Mouse (Mus musculus) small intestine, adult 2 months (tissue): Measurements from ENCODE around the gene Lrba. TPM values are rescaled to one million over a fixed set of nuclear protein-coding genes. Genes with fewer than 3 reads are reported as not detected.
A peak's percentile ranks its signal among the peaks of the same experiment; 100 is the strongest.

Experiments
- H3K27ac ChIP-seq: fragments of 200-500 bp; 2 replicates; pipeline ENCODE4 v1.5.1; 2012; ENCODE audit warnings: low read depth, low read length, control low read depth, inconsistent platforms; ENCODE audit not compliant: insufficient read depth
- H3K27me3 ChIP-seq: fragments of 200-500 bp; 2 replicates; pipeline ENCODE4 v1.6.1; 2012; ENCODE audit warnings: mild to moderate bottlenecking, moderate library complexity, low read length, inconsistent platforms; ENCODE audit not compliant: control insufficient read depth, insufficient read depth
- H3K36me3 ChIP-seq: fragments of 200-500 bp; 2 replicates; pipeline ENCODE4 v1.6.1; 2012; ENCODE audit warnings: mild to moderate bottlenecking, low read length, control low read depth, inconsistent platforms; ENCODE audit not compliant: control insufficient read depth, insufficient read depth
- H3K4me1 ChIP-seq: fragments of 200-500 bp; 2 replicates; pipeline ENCODE4 v1.6.1; 2012; ENCODE audit warnings: low read length, inconsistent platforms, mixed read lengths; ENCODE audit not compliant: control insufficient read depth, insufficient read depth, insufficient read length
- H3K4me3 ChIP-seq: fragments of 200-500 bp; 2 replicates; pipeline ENCODE4 v1.5.1; 2012; ENCODE audit warnings: low read depth, mild to moderate bottlenecking, control low read depth, inconsistent platforms, low read length, moderate library complexity
- CTCF ChIP-seq: fragments of 200-500 bp; IDR thresholded peaks from 2 replicates; pipeline ENCODE4 v1.5.1; 2012; ENCODE audit warnings: low read depth, mild to moderate bottlenecking, control low read depth, inconsistent platforms, low read length, moderate library complexity, mixed read lengths; ENCODE audit not compliant: insufficient replicate concordance, insufficient read length; ENCODE audit errors: extremely low read depth
- POLR2A ChIP-seq: fragments of 200-500 bp; IDR thresholded peaks from 2 replicates; pipeline ENCODE4 v1.6.1; 2012; ENCODE audit warnings: low read depth, mild to moderate bottlenecking, control low read depth, inconsistent platforms, low read length, moderate library complexity
- WGBS: fragments of 180-500 bp; shearing (Covaris S2); methylation state at CpG from one replicate; pipeline ENCODE4 v1.1.7; 2018; 5-methylcytosine and 5-hydroxymethylcytosine counted together
- polyA plus RNA-seq: library from polyadenylated mRNA; depleted of rRNA; stranded (reverse); fragments of >200 nt; gene quantifications from 2 replicates; pipeline ENCODE4 v1.2.3, GENCODE M21; 2012

Lrba gene
- polyA plus RNA-seq, 1 experiment: 41.1 TPM

GRCm38 (mm10) chr3:86693553-86693952, 469.1 kb downstream of the Lrba start:
- Histone ChIP-seq H3K27ac (no peak overlapping the region), H3K36me3 (no peaks in the 10 kb centered on the region), H3K4me3 (no peak overlapping the region), H3K4me1 (no peaks in the 10 kb centered on the region), H3K27me3 (no peaks in the 10 kb centered on the region)
- TF ChIP-seq POLR2A (no peak), CTCF (no peak)
- WGBS: 83% methylated on average over 7 of the region's 7 CpGs

DNA sequence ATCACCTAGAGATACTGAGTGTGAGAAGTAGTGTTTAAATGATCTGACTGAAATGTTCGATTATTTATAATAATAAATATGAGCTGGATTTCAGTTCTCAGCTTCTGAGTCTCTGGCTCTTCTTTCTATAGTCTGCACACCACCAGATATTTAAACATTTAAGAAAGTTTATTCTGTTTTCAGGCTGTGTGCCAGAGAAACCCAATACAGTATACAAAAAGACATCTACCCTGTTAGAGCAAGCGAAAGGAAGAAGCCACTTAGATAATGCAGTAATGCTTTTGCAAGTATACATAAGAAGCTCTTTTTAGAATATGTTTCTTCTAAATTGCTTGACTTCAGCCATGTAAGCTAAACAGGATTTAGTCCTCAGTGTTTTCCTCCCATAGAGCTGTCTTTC, 474.5 kb downstream of the Lrba start:
- Histone ChIP-seq H3K27ac (no peak overlapping the region), H3K36me3 (no peaks in the 10 kb centered on the region), H3K27me3 (no peaks in the 10 kb centered on the region), H3K4me1 (no peaks in the 10 kb centered on the region), H3K4me3 (no peak overlapping the region)
- no peak for TF ChIP-seq POLR2A
- 79% methylated on average over 2 of the region's 2 CpGs for WGBS

DNA sequence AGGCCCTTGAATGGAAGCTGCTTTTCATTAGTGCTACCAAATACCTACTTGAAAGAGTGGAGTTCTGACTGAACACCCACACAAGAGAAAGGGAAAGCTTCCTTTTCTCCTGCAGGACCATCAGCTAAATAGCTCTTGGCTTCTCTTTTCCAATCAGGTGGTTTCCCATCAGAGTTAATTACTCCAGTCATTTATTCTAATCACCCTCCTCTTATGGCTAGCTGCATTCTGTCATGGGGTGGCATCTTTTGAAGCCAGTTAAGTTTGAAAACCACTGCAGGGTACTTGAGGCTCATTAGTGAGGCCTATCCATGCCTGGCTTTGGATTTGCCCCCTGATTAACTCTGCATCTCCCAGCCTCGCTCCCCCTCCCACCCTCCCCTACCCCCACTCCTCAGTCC, 476.7 kb downstream of the Lrba start:
- Histone ChIP-seq H3K27me3 (no peaks in the 10 kb centered on the region), H3K4me1 (no peaks in the 10 kb centered on the region), H3K27ac (no peak overlapping the region), H3K36me3 (no peaks in the 10 kb centered on the region), H3K4me3 (no peak overlapping the region)
- TF ChIP-seq POLR2A: no peak
- TF ChIP-seq CTCF: no peak
- WGBS: 74% methylated on average over 1 of the region's 1 CpGs

DNA sequence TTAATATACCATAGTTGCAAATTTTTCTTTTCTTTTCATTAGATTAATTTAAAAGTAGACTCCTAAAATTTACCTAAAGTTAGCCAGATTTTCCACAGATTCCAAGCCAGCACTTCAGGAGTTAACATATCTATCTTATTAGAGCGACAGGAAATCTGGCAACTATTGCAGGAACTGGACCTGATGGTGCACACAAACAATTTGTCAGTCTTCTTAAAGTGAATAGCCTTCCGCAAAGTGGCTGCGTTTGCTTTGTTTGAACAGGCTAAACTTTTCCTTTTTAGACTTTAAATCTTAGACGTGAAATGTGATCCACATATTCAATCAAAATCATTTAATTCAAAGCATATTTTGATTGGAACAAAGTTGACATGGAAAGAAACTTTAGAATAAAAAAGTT, 485.0 kb downstream of the Lrba start:
- Histone ChIP-seq H3K4me1 (no peaks in the 10 kb centered on the region), H3K27ac (no peak overlapping the region), H3K36me3 (no peaks in the 10 kb centered on the region), H3K4me3 (no peak overlapping the region), H3K27me3 (no peaks in the 10 kb centered on the region)
- 46% methylated on average over 4 of the region's 4 CpGs for WGBS
- TF ChIP-seq POLR2A: no peak

- 78% methylated on average over 1 of the region's 1 CpGs for WGBS
- Histone ChIP-seq H3K27ac (no peak overlapping the region), H3K4me1 (no peaks in the 10 kb centered on the region), H3K27me3 (no peaks in the 10 kb centered on the region), H3K36me3 (peaks cover 5% of the 10 kb centered on the region; the same call in 1 of the 2 replicates), H3K4me3 (no peak overlapping the region)
- no peak for TF ChIP-seq POLR2A
- TF ChIP-seq CTCF: no peak
Measured at GRCm38 (mm10) chr3:86711530-86711929, 487.1 kb downstream of the Lrba start.

DNA sequence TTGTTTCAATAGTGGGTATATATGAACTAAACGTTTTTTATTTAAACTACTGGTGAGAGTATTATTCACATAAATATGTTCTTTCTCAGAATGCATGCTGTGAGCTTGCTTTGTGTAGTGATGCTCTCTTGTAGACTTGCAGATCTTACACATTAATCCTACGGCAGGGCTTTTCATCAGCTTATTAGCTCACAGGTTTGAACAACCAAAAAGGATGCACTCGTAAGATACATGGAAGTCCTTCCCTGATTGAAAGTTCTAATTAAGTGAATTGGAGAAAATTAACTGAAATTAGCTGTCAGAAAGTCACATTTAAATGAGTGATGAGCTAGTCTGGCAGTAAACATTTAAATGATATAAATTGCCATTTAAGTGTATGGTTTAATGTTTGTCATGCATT, 488.3 kb downstream of the Lrba start:
- Histone ChIP-seq H3K4me3 (no peak overlapping the region), H3K27ac (no peak overlapping the region), H3K36me3 (peaks cover 5% of the 10 kb centered on the region; the same call in 1 of the 2 replicates), H3K27me3 (no peaks in the 10 kb centered on the region), H3K4me1 (no peaks in the 10 kb centered on the region)
- WGBS: 76% methylated on average over 3 of the region's 3 CpGs
- no peak for TF ChIP-seq POLR2A
- TF ChIP-seq CTCF: no peak

GRCm38 (mm10) chr3:86714446-86714845, 490.0 kb downstream of the Lrba start:
- WGBS: 66% methylated on average over 2 of the region's 2 CpGs
- Histone ChIP-seq H3K4me3 (no peak overlapping the region), H3K27me3 (no peaks in the 10 kb centered on the region), H3K36me3 (peaks cover 5% of the 10 kb centered on the region; the same call in 1 of the 2 replicates), H3K27ac (peak overlapping the region; percentile 47; the same call in 1 of the 2 replicates), H3K4me1 (no peaks in the 10 kb centered on the region)
- TF ChIP-seq POLR2A (no peak), CTCF (no peak)

- Histone ChIP-seq H3K4me1 (no peaks in the 10 kb centered on the region), H3K27me3 (no peaks in the 10 kb centered on the region), H3K36me3 (peaks cover 2% of the 10 kb centered on the region; the same call in 1 of the 2 replicates), H3K27ac (peak overlapping the region; percentile 57), H3K4me3 (no peak overlapping the region)
- TF ChIP-seq CTCF (no peak), POLR2A (no peak)
- WGBS: 58% methylated on average over 9 of the region's 9 CpGs
Measured at GRCm38 (mm10) chr3:86723415-86724298, 499.2 kb downstream of the Lrba start.
